Mouse (Mus musculus) Patski (cell line): ENCODE data around the gene Deup1. TPM values are rescaled to one million over a fixed set of nuclear protein-coding genes. Genes with fewer than 3 reads are reported as not detected.

Experiments used
- ATAC-seq: fragments of 100-300 bp; one replicate; pipeline ENCODE4 v1.8.0; 2021
- CTCF ChIA-PET: fragments of 350-600 bp; sonication (Branson Sonifier 250); formaldehyde crosslinking; loops from one replicate; lab custom pipeline; 2022; ENCODE audit warnings: inconsistent platforms; lab: Charles Lee
- POLR2A ChIA-PET: fragments of 350-600 bp; sonication (Branson Sonifier 250); formaldehyde crosslinking; loops from one replicate; lab custom pipeline; 2022; ENCODE audit warnings: antibody characterized with exemption, inconsistent platforms; lab: Charles Lee
- DNase-seq: peaks from one replicate; pipeline ENCODE4 v3.0.0-alpha.2; 2011; ENCODE audit warnings: low read depth, low spot score
- H3K27me3 ChIP-seq: fragments of 371-371 bp; one replicate; pipeline ENCODE4 v1.5.1; 2021
- CTCF ChIP-seq: fragments of 100-300 bp; IDR thresholded peaks from one replicate; pipeline ENCODE4 v1.5.1; 2021
- in situ Hi-C: fragments of 300-500 bp; cut with MboI; formaldehyde crosslinking; loops from 3 replicates; pipeline ENCODE4 v1.11.1; 2018; ENCODE audit warnings: low pct_unique_long_range_greater_than_20kb, mixed read lengths
- polyA plus RNA-seq: library from polyadenylated mRNA; unstranded; gene quantifications from one replicate; pipeline ENCODE4 v1.2.3, GENCODE M21; 2021

Gene Deup1
- polyA plus RNA-seq, 1 experiment from 2014 or later = not detected

GRCm38 (mm10) chr9:15533336-15534070 is 94.2 kb downstream of the Deup1 start:
- TF ChIP-seq CTCF = no peak
- in situ Hi-C loops = no loop called here
- H3K27me3 ChIP-seq = no peaks in the 10 kb centered on the region
- ATAC-seq (no peak), DNase-seq (no peak)
- ChIA-PET CTCF (interaction anchor here (1.3 kb wide), 1 partner anchor 8 kb away, joined by 3 read pairs; no protein-coding TSS in a partner anchor), POLR2A (no interaction called here)

- ChIA-PET CTCF (interaction anchor here (1.4 kb wide), 1 partner anchor 18 kb away, joined by 3 read pairs; no protein-coding TSS in a partner anchor), POLR2A (no interaction called here)
- no peak for DNase-seq
- no peak for TF ChIP-seq CTCF
- in situ Hi-C loops = no loop called here
- ATAC-seq = no peak
- H3K27me3 ChIP-seq = no peaks in the 10 kb centered on the region
Measured at GRCm38 (mm10) chr9:15531204-15531603, 96.5 kb downstream of the Deup1 start.

GRCm38 (mm10) chr9:15529965-15530320 is 97.8 kb downstream of the Deup1 start:
- in situ Hi-C loops = no loop called here
- DNase-seq (no peak), ATAC-seq (no peak)
- H3K27me3 ChIP-seq = no peaks in the 10 kb centered on the region
- CTCF ChIA-PET = interaction anchor here (1.4 kb wide), 1 partner anchor 17 kb away, joined by 3 read pairs; no protein-coding TSS in a partner anchor
- TF ChIP-seq CTCF = no peak
- POLR2A ChIA-PET = no interaction called here

- no peaks in the 10 kb centered on the region for H3K27me3 ChIP-seq
- in situ Hi-C loops = no loop called here
- ChIA-PET CTCF (no interaction called here), POLR2A (no interaction called here)
- TF ChIP-seq CTCF = no peak
- DNase-seq = no peak
- ATAC-seq = no peak
Measured at GRCm38 (mm10) chr9:15529275-15529964, 98.3 kb downstream of the Deup1 start.

- DNase-seq (no peak), ATAC-seq (no peak)
- in situ Hi-C loops = no loop called here
- TF ChIP-seq CTCF = no peak
- POLR2A ChIA-PET = no interaction called here
- CTCF ChIA-PET = interaction anchor here (0.7 kb wide), 1 partner anchor 12 kb away, joined by 3 read pairs; no protein-coding TSS in a partner anchor
- no peaks in the 10 kb centered on the region for H3K27me3 ChIP-seq
Measured at GRCm38 (mm10) chr9:15528368-15528767, 99.4 kb downstream of the Deup1 start.

GRCm38 (mm10) chr9:15527846-15528245 is 99.9 kb downstream of the Deup1 start:
- no peak for DNase-seq
- ATAC-seq = no peak
- ChIA-PET POLR2A (no interaction called here), CTCF (no interaction called here)
- H3K27me3 ChIP-seq = no peaks in the 10 kb centered on the region
- in situ Hi-C loops = no loop called here
- TF ChIP-seq CTCF = no peak

- no peak for TF ChIP-seq CTCF
- no peak for DNase-seq
- H3K27me3 ChIP-seq = no peaks in the 10 kb centered on the region
- POLR2A ChIA-PET = no interaction called here
- CTCF ChIA-PET = no interaction called here
- ATAC-seq = no peak
- in situ Hi-C loops = no loop called here
Measured at GRCm38 (mm10) chr9:15526539-15526938, 101.2 kb downstream of the Deup1 start.

- ChIA-PET POLR2A (no interaction called here), CTCF (interaction anchor here (0.9 kb wide), 1 partner anchor 12 kb away, joined by 3 read pairs; no protein-coding TSS in a partner anchor)
- no peak for TF ChIP-seq CTCF
- ATAC-seq (no peak), DNase-seq (no peak)
- no peaks in the 10 kb centered on the region for H3K27me3 ChIP-seq
- in situ Hi-C loops = no loop called here
Measured at GRCm38 (mm10) chr9:15525246-15525645, 102.5 kb downstream of the Deup1 start.

GRCm38 (mm10) chr9:15523646-15524045 is 104.1 kb downstream of the Deup1 start:
- TF ChIP-seq CTCF = no peak
- CTCF ChIA-PET = interaction anchor here (1.6 kb wide), 1 partner anchor 9 kb away, joined by 3 read pairs; no protein-coding TSS in a partner anchor
- ATAC-seq (no peak), DNase-seq (no peak)
- no peaks in the 10 kb centered on the region for H3K27me3 ChIP-seq
- POLR2A ChIA-PET = no interaction called here
- in situ Hi-C loops = no loop called here

- no peak for TF ChIP-seq CTCF
- H3K27me3 ChIP-seq = no peaks in the 10 kb centered on the region
- no peak for DNase-seq
- ChIA-PET CTCF (interaction anchor here (1.6 to 2.1 kb wide), 2 partner anchors 9 to 10 kb away, joined by 3 to 5 read pairs; no protein-coding TSS in a partner anchor), POLR2A (no interaction called here)
- in situ Hi-C loops = no loop called here
- ATAC-seq = no peak
Measured at GRCm38 (mm10) chr9:15522887-15523286, 104.8 kb downstream of the Deup1 start.

- in situ Hi-C loops = no loop called here
- ATAC-seq (no peak), DNase-seq (no peak)
- no peak for TF ChIP-seq CTCF
- POLR2A ChIA-PET = no interaction called here
- H3K27me3 ChIP-seq = no peaks in the 10 kb centered on the region
- CTCF ChIA-PET = interaction anchor here (0.8 to 2.1 kb wide), 3 partner anchors 9 to 15 kb away, joined by 3 to 5 read pairs (median 3); no protein-coding TSS in a partner anchor
Measured at GRCm38 (mm10) chr9:15522348-15522747, 105.4 kb downstream of the Deup1 start.
